Mouse (Mus musculus): ENCODE data around the gene Cbln1.

Cbln1 gene

DNA sequence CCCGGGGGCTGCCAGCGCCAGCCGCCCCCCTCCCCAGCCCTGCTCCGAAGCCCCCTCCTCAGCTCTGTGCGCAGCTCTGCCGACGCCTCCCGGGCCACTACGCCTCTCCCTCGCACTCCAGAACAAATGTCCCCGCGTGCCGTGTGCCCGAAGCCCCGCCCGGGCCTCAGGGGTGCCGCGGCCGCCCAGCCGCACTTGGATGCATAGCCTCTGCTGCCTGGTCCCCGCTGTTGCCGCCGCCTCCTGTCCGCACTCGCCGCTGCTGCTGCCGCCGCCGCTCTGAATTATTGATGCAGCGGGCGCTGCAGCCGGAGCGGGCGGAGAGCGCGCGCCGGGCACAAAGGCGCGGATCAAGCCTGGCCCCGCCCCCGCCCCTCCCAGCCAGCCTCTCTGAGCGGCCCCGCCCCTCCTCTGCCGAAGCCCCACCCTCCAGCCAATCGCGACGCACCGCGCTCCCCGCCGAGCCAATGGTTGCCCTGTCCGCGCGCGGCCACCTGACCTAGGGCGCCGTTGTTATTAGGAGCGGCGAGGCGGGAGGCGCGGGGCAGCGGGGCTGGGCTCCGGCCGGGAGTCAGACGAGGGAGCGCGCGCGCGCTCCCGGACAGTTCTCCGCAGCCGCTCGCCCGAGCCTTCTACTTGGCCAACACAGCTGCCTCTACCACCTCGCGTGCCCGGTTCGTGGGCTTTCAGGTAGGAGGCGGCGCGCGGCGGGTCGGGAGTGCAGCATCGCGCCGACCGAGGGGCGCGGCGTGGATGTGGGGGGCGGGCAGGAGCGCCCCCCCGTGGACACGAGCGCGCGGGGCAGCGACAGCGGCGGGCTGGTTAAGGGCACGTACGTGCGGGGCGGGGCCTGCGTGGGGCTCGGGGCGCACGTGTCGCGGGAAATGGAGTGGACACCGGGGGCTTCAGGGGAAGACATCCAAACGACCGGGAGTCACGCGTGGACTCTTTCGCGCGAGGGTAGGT lies at the start of gene Cbln1:
Gene Cbln1, minus strand, starts transcription at position 339 of the 966 bp plus-strand sequence.
- peak in 1 of 2 experiments; percentile 3 for DNase-seq

- no peak for DNase-seq
These were observed 44.7 kb upstream of the Cbln1 start for GRCm38 (mm10) chr8:87517132-87517531.

- no peak for DNase-seq
These were observed 41.4 kb upstream of the Cbln1 start for GRCm38 (mm10) chr8:87513796-87514195.

DNA sequence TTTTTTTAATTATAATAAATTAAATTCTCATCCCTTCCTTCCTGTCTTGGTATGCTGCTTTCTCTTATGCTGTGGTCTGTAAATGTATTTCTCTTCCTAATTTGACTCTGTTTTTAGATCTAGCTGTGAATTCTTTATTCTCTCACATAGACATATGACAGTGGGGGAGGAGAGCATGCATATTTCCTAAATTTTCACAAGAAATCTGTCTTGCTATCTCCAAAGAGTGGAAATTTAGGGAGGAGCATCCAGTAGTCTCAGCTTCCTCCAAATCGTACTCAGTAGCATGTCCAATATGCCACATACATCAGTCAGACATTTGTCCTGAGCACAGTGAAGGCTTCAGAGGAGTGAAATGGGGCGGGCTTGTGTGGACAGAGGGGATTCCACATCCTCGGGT lies 40.9 kb upstream of the Cbln1 start:
- DNase-seq, result no peak

- DNase-seq, result no peak
These were observed 40.2 kb upstream of the Cbln1 start for GRCm38 (mm10) chr8:87512636-87513035.

DNA sequence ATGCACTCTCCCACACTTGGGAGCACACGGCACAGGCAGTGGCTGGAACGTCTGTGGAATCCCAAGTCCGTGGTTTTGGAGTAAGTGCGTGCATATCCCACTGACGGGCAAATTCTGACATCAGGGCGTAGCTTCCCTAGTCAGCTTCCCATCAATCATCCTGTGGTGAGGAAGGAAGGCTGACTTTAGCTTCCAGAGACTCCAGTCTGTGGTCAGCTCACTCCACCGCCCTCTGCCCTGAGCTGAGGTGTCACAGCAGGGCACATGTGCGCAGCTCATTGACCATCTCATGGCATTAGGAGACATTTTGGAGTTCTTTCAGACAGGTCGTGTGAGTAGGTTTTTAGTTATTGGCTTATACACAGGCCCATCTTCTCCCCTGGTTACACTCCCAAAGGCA lies 34.6 kb upstream of the Cbln1 start:
- no peak for DNase-seq

GRCm38 (mm10) chr8:87504441-87504840 lies 32.0 kb upstream of the Cbln1 start:
- DNase-seq, result no peak

DNA sequence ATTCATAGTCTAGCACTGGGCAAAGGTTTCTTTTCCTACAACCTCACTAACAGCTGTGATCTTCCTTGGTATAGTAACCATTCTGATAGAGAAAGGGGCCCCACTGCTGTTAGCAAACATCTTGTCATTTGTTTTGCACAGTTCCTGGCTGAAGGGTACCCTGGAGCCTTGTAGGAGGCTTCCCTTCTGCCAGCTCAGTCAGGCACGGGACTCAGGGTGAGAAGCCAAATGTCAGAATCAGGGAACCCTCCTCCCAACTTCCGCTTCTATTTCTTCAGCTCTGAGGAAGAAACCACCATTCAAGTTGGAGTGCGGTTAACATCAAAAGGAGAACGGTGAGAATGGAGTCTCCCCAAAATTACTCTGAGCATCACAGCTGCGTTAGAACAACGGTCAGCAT lies 30.3 kb upstream of the Cbln1 start:
- DNase-seq, result no peak

- DNase-seq, result no peak
These were observed 25.2 kb upstream of the Cbln1 start for GRCm38 (mm10) chr8:87497641-87498040.

DNA sequence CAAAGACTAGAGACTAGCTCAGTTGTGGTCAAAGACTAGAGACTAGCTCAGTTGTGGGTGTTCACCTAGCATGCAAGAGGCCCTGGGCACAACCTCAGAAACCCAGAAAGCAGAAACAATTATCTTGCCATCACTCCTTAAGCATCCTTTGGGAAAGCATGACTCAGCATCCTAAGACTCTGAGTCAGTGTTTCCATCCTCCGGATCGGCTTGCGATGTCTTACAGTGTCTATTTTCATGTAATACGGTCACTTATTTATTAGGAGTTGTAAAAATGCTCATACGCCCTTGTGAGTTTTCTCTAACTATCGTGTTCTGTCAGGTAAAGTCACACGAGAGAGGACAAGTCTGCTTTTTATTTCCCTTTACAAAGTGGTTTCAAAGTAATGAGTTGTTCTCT lies 24.1 kb upstream of the Cbln1 start:
- DNase-seq, result no peak

GRCm38 (mm10) chr8:87494862-87495261 lies 22.5 kb upstream of the Cbln1 start:
- no peak for DNase-seq

DNA sequence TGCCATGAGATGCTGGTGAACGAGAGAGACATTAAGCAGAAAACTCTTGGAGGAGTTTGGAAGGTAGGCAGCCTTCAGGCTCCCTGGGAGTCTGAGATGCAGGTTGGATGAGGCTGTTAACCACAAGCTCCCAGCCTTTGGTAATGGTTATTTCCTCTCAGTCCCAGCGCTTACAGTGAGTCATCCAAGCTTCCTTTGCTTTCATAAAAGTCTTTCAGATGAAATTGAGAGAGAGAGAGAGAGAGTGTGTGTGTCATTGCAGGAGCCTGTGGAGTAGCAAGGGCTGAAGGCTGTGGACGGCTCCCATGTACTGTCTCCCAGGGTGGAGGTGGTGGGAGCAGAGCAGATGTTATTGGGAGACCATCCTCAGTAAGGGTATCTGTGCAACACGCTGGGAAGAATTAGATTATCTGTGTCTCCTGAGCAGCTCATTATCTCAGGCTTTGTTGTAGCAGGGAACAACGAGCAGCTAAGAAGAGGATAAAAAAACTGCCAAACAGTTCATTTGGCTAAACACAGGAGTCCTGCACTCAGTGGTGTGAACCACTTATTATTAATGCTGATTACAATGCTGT lies 17.5 kb upstream of the Cbln1 start:
- DNase-seq, result no peak

DNA sequence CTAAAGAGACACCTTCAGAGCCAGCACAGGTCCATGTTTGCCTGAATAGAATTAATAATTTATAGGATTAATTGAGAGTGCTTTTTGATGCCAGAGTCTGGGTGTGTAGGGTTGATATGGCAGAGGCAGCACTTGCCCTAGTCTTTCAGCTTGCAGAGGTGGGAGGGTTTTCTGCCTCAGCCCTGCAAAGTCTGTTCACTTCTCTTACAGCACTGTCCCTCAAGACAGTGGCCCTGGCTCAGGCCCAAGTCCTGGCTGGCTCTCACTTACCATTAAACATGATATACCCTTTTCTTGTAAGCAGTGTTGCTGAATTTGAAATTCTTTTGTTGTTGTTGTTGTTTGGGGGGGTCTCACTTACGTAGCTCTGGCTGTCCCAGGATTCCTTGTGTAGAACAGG lies 9.0 kb upstream of the Cbln1 start:
- no peak for DNase-seq

- no peak for DNase-seq
These were observed 5.8 kb upstream of the Cbln1 start for GRCm38 (mm10) chr8:87478221-87478620.

- no peak for DNase-seq
These were observed 4.8 kb upstream of the Cbln1 start for GRCm38 (mm10) chr8:87477102-87477645.

GRCm38 (mm10) chr8:87475551-87475950 lies 3.1 kb upstream of the Cbln1 start:
- no peak for DNase-seq

GRCm38 (mm10) chr8:87474379-87474778 lies 2.0 kb upstream of the Cbln1 start:
- DNase-seq, result no peak

- no peak for DNase-seq
These were observed 1.5 kb upstream of the Cbln1 start for GRCm38 (mm10) chr8:87473940-87474339.

GRCm38 (mm10) chr8:87473314-87473713 lies 905 bp upstream of the Cbln1 start:
- no peak for DNase-seq

- no peak for DNase-seq
These were observed 672 bp downstream of the Cbln1 start for GRCm38 (mm10) chr8:87471603-87472270.

DNA sequence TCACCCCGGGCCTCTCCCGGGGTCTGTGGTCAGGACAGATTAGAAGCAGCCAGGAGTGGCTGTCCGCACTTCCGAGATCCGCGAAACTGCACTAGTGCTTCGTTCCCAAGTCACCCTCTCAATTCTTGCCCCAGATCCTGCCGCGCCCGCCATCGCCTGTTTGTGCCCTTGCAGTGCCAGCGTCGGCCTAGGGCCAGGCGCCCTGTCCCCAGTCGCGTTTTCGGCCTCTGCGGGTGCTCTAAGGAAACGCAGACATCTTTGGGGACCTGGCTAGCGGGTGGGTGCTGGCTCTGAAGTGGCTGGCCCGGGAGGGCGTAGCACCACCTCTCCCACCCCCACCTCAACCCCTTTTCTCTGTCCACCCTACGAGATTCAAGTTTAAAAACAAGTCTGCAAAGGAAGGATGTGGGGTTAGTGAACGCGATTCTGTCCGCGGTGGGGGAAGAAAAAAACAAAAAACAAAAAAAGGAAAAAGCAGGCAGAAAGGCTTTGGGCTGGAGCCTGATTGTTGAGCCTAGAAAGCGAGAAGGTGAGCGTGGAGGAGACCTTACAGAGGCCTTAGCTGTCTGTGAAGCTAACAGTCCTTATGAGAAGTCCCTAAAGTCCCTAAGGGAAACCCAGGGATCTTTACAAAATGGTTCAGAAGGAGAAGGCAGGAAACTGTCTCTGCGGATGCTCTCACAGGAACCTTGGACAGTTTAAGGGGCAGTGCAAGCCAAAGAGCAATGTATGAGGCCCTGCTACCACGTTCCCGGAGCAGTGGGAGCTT lies 1.4 kb downstream of the Cbln1 start:
- DNase-seq, result no peak

DNA sequence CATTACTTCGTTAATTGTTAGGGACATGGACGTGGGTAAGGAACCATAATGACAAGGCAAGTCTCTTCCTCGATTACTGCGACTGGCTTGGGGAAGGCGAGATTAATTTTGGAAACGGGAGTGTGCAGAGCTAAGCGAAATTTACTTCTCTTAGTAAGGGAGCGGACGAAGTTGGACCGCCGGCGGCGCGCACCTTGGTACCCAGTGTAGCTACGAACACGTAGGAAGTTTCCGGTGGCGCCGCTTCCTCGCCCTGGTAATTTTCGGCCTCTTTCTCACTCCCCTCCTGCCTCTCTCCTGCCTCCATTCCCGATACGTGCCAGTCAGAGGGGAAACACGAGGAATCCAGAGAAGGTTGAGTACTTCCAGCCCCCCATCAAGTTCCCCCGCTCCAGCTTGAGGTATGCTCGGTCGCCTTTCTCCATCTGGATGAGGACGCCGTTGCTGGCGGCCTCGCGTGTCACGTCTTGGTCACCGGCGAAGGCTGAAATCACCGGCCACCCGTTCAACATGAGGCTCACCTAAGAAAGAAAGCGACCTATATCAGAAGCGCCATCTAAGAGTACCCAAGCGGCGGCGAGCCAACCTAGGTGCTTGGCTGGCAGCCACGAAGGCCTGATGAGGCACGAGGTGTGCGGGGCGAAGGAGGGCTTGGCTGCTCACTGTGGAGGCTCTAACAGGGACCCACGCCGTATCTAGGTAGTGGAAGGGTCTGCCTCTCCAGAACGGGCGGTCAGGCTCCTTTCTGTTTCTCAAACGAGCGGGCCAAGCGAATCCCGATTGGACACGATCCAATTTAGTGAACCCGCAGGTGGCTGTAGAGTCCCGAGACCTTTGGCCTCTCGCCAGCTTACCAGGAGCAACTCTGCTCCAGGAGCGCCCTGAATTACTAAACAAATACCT lies 2.2 kb downstream of the Cbln1 start:
- no peak for DNase-seq
